Mouse (Mus musculus) hindbrain, embryonic 14.5 days (tissue): ENCODE measurements around the gene Ndufaf2. TPM values are rescaled to one million over a fixed set of nuclear protein-coding genes. Genes with fewer than 3 reads are reported as not detected.

ENCODE experiments used
- ATAC-seq: fragments of 200-750 bp; cut with Nextera tagmentation; 2 replicates; pipeline ENCODE4 v1.8.0; 2017; ENCODE audit warnings: moderate number of reproducible peaks, mild to moderate bottlenecking, moderate TSS enrichment, moderate library complexity; ENCODE audit not compliant: low FRiP score
- DNase-seq: peaks from one replicate; pipeline ENCODE4 v3.0.0-alpha.2; 2015; ENCODE audit warnings: low spot score
- H3K27ac ChIP-seq: fragments of 300-500 bp; sonication (generic); 2 replicates; pipeline ENCODE4 v1.5.1; 2014; ENCODE audit warnings: mild to moderate bottlenecking, moderate library complexity
- H3K27me3 ChIP-seq: fragments of 300-500 bp; sonication (generic); 2 replicates; pipeline ENCODE4 v1.6.1; 2014; ENCODE audit warnings: mild to moderate bottlenecking, low read length, mixed read lengths; ENCODE audit not compliant: control insufficient read depth, insufficient read depth
- H3K36me3 ChIP-seq: fragments of 300-500 bp; sonication (generic); replicated peaks from 2 replicates; pipeline ENCODE4 v1.6.1; 2014; ENCODE audit not compliant: control insufficient read depth, insufficient read depth
- H3K4me1 ChIP-seq: fragments of 300-500 bp; sonication (generic); replicated peaks from 2 replicates; pipeline ENCODE4 v1.6.1; 2014; ENCODE audit warnings: antibody characterized with exemption, low read length, mixed read lengths; ENCODE audit not compliant: control insufficient read depth, insufficient read depth
- H3K4me2 ChIP-seq: fragments of 300-500 bp; sonication (generic); replicated peaks from 2 replicates; pipeline ENCODE4 v1.6.1; 2014; ENCODE audit warnings: mild to moderate bottlenecking, moderate library complexity
- H3K4me3 ChIP-seq: fragments of 300-500 bp; sonication (generic); replicated peaks from 2 replicates; pipeline ENCODE4 v1.5.1; 2014; ENCODE audit warnings: mild to moderate bottlenecking, low read length
- H3K9ac ChIP-seq: fragments of 300-500 bp; sonication (generic); 2 replicates; pipeline ENCODE4 v1.6.1; 2014
- H3K9me3 ChIP-seq: fragments of 300-500 bp; sonication (generic); 2 replicates; pipeline ENCODE4 v1.6.1; 2016; ENCODE audit warnings: low read length; ENCODE audit not compliant: control insufficient read depth
- WGBS: fragments of 180-500 bp; shearing (Covaris S2); extraction: QIAGEN DNeasy Blood & Tissue Kit; methylation state at CpG from one replicate; pipeline ENCODE4 v1.1.7; 2014; 5-methylcytosine and 5-hydroxymethylcytosine counted together
- polyA plus RNA-seq: library from polyadenylated mRNA; unstranded; fragments of >200 nt; fragmentation: Nextera tagmentation; extraction: Ambion mirVana; gene quantifications from 2 replicates; pipeline ENCODE4 v1.2.1, GENCODE M21; 2014

Ndufaf2 gene
- polyA plus RNA-seq, 1 experiment from 2014 or later: 68.5 TPM

DNA sequence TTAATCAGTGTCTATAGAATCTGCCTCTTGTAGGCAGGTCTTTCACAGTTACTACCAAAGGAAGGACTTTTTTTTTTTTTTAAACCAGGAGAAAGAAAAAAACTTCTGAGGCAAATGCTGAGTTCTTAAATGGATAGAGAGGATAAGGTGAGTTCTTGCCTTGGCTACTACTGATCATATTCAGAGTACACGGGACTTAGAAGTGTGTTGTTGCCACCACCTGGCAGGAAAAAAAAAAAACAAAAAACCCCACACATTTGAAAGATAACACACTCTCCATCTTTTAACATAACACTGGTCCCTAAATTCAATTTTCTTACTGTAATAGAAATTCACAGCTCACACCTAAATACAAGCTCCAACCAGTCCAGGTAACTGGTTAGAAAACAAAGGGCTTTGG is 30.5 kb downstream of the Ndufaf2 start:
- Histone ChIP-seq H3K27ac (no peak overlapping the region), H3K4me1 (peaks cover 7% of the 10 kb centered on the region), H3K9ac (no peak overlapping the region), H3K27me3 (no peaks in the 10 kb centered on the region), H3K36me3 (no peaks in the 10 kb centered on the region), H3K9me3 (no peaks in the 10 kb centered on the region), H3K4me2 (no peak overlapping the region), H3K4me3 (no peak overlapping the region)
- no peak for DNase-seq
- ATAC-seq: no peak
- WGBS: 78% methylated on average over 1 of the region's 1 CpGs

DNA sequence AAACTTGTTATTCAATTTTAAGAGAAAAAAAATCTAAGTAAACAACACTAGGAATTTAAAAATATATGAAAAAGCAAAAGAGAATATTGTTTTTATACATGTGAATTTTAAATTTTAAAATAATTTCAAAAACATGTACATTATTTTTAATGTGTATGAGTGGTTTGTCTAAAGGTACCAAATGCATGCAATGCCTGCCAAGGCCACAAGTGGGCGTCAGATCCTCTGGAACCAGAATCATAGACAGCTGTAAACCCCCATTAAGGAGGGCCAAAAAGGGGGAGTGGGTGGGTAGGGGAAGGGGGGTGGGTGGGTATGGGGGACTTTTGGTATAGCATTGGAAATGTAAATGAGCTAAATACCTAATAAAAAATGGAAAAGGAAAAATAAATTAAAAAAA is 31.3 kb downstream of the Ndufaf2 start:
- H3K9me3 ChIP-seq: no peaks in the 10 kb centered on the region

DNA sequence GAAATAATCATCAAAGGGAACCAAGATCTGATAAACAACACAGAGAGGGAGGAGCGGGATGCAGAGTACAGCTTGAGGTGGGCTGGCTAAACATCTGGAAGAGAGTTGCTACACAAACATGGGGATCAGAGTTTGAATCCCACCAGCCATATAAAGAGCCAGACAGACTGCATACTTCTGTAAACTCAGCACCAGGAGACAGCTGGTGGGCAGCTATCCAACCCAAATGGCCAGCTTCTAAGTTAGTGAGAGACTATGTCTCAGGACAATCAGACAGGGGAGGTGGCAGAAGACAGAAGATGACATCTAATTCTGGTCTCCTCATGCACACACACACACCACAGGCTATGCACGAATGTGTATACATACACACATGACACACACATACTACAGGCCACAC is 32.2 kb downstream of the Ndufaf2 start:
- no peak overlapping the region for H3K9ac ChIP-seq
- 94% methylated on average over 2 of the region's 2 CpGs for WGBS
- ATAC-seq: no peak
- H3K36me3 ChIP-seq: no peaks in the 10 kb centered on the region
- H3K4me1 ChIP-seq: peaks cover 11% of the 10 kb centered on the region
- H3K27me3 ChIP-seq: no peaks in the 10 kb centered on the region
- no peak for DNase-seq
- H3K9me3 ChIP-seq: no peaks in the 10 kb centered on the region
- no peak overlapping the region for H3K4me3 ChIP-seq
- no peak overlapping the region for H3K27ac ChIP-seq
- no peak overlapping the region for H3K4me2 ChIP-seq

More for the DNA sequence above, 31.3 kb downstream of the Ndufaf2 start:
- 8% methylated on average over 1 of the region's 1 CpGs for WGBS
- no peak overlapping the region for H3K4me2 ChIP-seq
- no peak overlapping the region for H3K4me3 ChIP-seq
- H3K36me3 ChIP-seq: no peaks in the 10 kb centered on the region
- H3K27ac ChIP-seq: no peak overlapping the region
- no peak overlapping the region for H3K9ac ChIP-seq
- H3K4me1 ChIP-seq: peaks cover 11% of the 10 kb centered on the region
- no peak for ATAC-seq
- H3K27me3 ChIP-seq: no peaks in the 10 kb centered on the region
- peak; percentile 61 for DNase-seq

DNA sequence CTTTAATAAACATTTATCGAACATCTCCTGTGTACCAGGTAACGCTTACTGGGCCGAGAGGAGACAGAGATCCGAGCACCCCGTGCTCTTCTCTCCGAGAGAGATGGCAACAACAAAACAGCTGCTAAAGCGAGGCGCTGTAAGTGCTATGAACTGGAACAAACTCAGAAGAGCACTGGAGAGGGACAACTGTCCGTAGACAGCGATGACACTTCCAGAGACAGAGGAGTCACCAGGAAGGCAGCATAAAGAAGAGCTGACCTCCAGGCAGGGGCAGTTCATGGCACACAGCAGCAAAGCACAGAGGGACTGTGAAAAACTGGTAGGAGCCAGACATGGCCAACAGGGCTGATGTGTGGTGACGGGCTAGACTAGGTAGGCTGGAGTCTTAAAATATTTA is 34.3 kb downstream of the Ndufaf2 start:
- Histone ChIP-seq H3K4me3 (no peak overlapping the region), H3K4me2 (peak overlapping the region; percentile 18), H3K27ac (peak overlapping the region; percentile 1; the same call in 1 of the 2 replicates), H3K4me1 (peaks cover 11% of the 10 kb centered on the region), H3K9me3 (no peaks in the 10 kb centered on the region), H3K36me3 (no peaks in the 10 kb centered on the region), H3K9ac (no peak overlapping the region), H3K27me3 (no peaks in the 10 kb centered on the region)
- WGBS: 42% methylated on average over 11 of the region's 11 CpGs
- no peak for DNase-seq
- no peak for ATAC-seq

DNA sequence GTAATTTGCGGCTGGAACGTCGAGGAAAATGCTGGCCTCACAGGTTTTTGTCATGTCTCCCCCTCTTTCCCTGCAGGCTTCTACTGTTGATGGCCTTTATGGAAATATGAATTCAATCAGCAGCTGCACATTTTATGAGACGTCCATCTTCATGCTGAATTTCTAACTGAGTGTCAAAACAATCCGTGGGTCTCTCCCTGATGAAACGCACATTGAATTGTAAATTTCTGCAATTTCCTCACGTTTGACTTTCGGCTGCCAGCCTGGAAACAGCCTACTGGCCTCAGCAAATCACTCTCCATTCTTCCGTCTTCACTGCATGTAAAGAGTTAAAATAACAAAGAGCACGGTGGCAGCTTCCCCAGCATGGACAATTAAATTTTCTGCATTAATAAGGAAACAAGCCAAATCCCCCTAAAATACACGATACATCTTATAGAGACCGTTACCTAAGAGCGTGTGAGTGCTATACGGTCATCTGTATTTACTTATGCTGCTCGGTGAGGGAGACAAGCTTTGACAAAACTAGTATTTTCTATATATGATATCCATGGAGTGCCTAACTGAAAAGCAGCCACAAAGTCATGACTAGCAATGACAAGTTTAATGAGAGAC is 35.2 kb downstream of the Ndufaf2 start:
- peak; percentile 37 for DNase-seq
- Histone ChIP-seq H3K36me3 (no peaks in the 10 kb centered on the region), H3K4me2 (peak overlapping the region; percentile 47), H3K4me3 (0 out of 2 replicates have a peak overlapping the region, but pooled peaks have one; percentile 5), H3K9me3 (no peaks in the 10 kb centered on the region), H3K27me3 (no peaks in the 10 kb centered on the region), H3K9ac (peak overlapping the region; percentile 51), H3K4me1 (peaks cover 11% of the 10 kb centered on the region), H3K27ac (peak overlapping the region; percentile 52; the same call in 1 of the 2 replicates)
- ATAC-seq: no peak; the same call in 1 of the 2 replicates
- 17% methylated on average over 15 of the region's 15 CpGs for WGBS

DNA sequence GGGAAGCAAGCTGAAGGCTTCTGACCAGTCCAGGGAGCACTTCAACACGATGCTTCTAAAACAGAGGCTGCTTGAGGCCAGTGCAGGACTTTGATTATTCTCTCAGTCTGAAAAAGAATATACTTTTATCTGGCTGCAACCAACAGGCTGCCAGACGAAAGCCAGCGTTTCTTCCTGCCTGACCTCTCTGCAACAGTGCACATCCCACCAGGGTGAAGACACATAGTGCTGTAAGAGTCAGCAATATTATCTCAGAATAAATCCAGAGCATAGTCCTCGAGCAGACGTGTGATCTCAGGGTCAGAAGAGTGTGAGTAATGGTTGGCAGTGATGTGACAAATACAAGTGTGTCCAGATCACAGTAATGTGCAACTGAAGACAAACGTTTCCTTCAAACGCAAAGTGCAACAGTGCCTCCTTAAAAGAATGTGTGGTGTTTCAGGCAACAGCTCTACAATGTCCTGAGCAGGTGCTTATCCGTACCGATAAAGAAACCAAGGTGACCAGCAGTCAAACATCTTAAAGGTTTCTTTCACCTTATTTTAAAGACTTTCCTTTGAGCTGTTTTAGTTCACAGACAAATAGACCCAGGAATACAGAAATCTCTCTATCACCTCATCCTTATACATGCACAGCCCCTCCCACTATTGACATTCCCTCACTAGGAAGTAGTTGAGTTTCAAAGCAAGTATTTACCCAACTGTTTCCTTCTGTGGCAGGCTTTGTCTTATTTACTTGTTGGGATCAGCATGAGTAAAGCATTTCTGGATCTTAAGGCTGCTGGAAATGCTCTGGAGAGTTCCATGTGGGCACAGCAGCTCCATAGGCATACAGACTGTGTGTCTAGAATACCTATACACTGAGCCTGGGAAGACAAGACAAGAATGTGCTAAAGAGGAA is 38.8 kb downstream of the Ndufaf2 start:
- DNase-seq (no peak), ATAC-seq (no peak)
- Histone ChIP-seq H3K27me3 (no peaks in the 10 kb centered on the region), H3K27ac (no peak overlapping the region), H3K9me3 (no peaks in the 10 kb centered on the region), H3K4me3 (no peak overlapping the region), H3K4me2 (no peak overlapping the region), H3K4me1 (peaks cover 11% of the 10 kb centered on the region), H3K9ac (no peak overlapping the region), H3K36me3 (no peaks in the 10 kb centered on the region)
- WGBS: 79% methylated on average over 9 of the region's 9 CpGs

DNA sequence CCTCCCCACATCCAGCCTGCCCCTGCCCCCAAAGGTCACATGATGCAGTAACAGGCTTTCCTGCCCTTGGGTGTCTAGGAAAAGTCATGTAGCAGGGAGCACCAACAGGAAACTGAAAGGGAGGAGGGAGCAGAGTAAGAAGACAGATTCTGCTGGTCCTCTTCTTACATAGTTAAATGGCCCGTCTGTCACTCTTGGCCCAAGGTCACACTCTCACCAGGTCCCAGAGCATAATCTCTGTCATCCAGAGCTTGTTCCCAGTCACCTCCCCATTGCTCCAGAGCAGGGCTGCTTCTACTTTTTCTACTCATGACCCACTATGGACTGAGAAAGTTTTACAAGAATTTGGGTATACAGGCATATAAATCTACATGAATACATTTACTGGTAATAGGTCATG is 40.2 kb downstream of the Ndufaf2 start:
- DNase-seq (no peak), ATAC-seq (no peak)
- H3K36me3 ChIP-seq: no peaks in the 10 kb centered on the region
- WGBS: 65% methylated on average over 1 of the region's 1 CpGs
- no peaks in the 10 kb centered on the region for H3K9me3 ChIP-seq
- H3K4me3 ChIP-seq: no peak overlapping the region
- peaks cover 7% of the 10 kb centered on the region for H3K4me1 ChIP-seq
- H3K9ac ChIP-seq: no peak overlapping the region
- no peaks in the 10 kb centered on the region for H3K27me3 ChIP-seq
- H3K4me2 ChIP-seq: no peak overlapping the region
- H3K27ac ChIP-seq: no peak overlapping the region

DNA sequence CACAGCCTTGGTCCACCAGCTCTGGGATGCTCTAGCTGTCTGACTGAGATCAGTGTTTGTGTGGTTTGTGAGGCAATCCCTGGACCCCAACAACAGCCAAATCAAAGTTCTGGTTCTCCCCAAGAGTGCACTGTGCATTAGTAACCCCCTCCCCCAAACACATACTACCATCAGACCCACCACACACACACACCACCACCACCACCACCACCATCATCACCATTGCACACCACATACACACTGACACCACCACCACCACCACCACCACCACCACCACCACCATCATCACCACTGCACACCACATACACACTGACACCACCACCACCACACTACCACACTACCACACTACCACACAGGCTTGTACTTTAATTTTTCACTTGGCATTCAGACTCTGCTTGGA is 40.8 kb downstream of the Ndufaf2 start:
- Histone ChIP-seq H3K9me3 (no peaks in the 10 kb centered on the region), H3K4me3 (no peak overlapping the region), H3K27ac (no peak overlapping the region), H3K27me3 (no peaks in the 10 kb centered on the region), H3K4me1 (peaks cover 2% of the 10 kb centered on the region), H3K9ac (no peak overlapping the region), H3K36me3 (no peaks in the 10 kb centered on the region), H3K4me2 (no peak overlapping the region)
- ATAC-seq (no peak), DNase-seq (no peak)

DNA sequence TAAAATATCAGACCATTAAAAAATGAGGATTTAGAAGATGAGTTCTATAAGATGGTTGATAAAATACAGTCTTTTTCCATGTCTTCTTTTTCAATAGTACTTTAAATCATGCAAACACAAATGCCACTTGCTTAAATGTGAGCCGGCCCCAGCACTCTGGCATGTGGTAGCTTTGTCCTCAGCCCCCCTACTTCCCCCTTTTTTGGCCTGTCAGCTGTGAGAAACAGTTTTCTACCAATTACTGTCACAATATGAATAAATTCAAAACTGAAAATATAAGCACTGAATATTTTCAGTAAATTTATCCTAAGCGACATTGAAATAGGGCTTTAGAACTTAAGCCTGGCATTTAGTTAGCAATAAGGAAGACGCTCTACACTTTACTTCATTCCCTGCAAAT is 44.2 kb downstream of the Ndufaf2 start:
- WGBS: 69% methylated on average over 3 of the region's 3 CpGs
- DNase-seq: no peak
- H3K27ac ChIP-seq: no peak overlapping the region

More for the DNA sequence above, 44.2 kb downstream of the Ndufaf2 start:
- no peak overlapping the region for H3K4me2 ChIP-seq
- no peak overlapping the region for H3K4me3 ChIP-seq
- no peaks in the 10 kb centered on the region for H3K27me3 ChIP-seq
- no peaks in the 10 kb centered on the region for H3K36me3 ChIP-seq
- no peak for ATAC-seq
- no peak overlapping the region for H3K9ac ChIP-seq
- no peaks in the 10 kb centered on the region; the same call in 1 of the 2 replicates for H3K4me1 ChIP-seq
- no peaks in the 10 kb centered on the region for H3K9me3 ChIP-seq
